In the genomic region with DNA sequence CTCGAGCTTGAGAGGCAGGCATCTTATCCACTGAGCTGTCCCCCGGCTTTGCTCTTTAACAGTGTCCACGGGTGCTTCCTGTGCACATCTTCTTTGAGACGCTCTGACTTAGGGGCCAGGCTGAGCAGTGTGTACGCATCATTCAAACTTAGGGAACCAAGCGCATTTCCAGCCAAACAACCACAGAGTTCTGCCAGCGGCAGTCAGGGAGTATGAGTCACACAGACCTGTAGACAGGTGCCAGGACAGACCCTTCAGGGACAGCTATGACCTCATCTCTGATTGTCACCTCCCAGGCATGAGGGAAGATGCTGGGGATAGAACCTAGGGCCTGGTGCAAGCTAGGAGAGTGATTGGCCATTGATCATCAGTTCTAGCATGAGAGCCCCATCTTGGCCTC, we compare ENCODE assay signal across 29 mouse cellular contexts. TPM values are rescaled to one million over a fixed set of nuclear protein-coding genes. Genes with fewer than 3 reads are reported as not detected.
A peak's percentile ranks its signal among the peaks of the same experiment; 100 is the strongest.
DNase-seq lines count a peak whose midpoint lies in the region; ATAC-seq and TF ChIP-seq lines count a peak whose summit lies in the region.
"Had no signal": no experiment of that assay in that cellular context is flagged by ENCODE, and none has a peak within 500 bp of the region (broad histone marks: within the 10 kb centered on the region; RNA-seq: fewer than 3 reads in every experiment).

No protein-coding gene starts in this region.

- H3K4me1 ChIP-seq in heart, embryonic 13.5 days, result peaks cover 18% of the 10 kb centered on the region
- H3K4me1 ChIP-seq in embryonic facial prominence, embryonic 13.5 days, result peaks cover 13% of the 10 kb centered on the region

- H3ac ChIP-seq in C2C12 (ENCODE audit: control insufficient read depth, insufficient read length, low read depth) (no peak overlapping the region), myocyte (ENCODE audit: control insufficient read depth, insufficient read length) (no peak overlapping the region)

- 70% methylated on average over 7 of the region's 7 CpGs for WGBS in heart, embryonic 13.5 days
- 74% methylated on average over 7 of the region's 7 CpGs for WGBS in embryonic facial prominence, embryonic 13.5 days

- peaks cover 27% of the 10 kb centered on the region for H3K36me3 ChIP-seq in heart, embryonic 13.5 days
- no peaks in the 10 kb centered on the region for H3K36me3 ChIP-seq in C2C12 (ENCODE audit: control insufficient read depth, insufficient read depth)
- no peaks in the 10 kb centered on the region; the same call in 1 of the 2 replicates for H3K36me3 ChIP-seq in embryonic facial prominence, embryonic 13.5 days
- H3K36me3 ChIP-seq in myocyte (ENCODE audit: control insufficient read depth, insufficient read depth), result no peaks in the 10 kb centered on the region
- H3K36me3 ChIP-seq: G1E; stomach, embryonic 15.5 days had no signal

- H3K9ac ChIP-seq in heart, embryonic 13.5 days, result 0 out of 2 replicates have a peak overlapping the region, but pooled peaks have one; percentile 24
- no peak overlapping the region for H3K9ac ChIP-seq in embryonic facial prominence, embryonic 13.5 days
- H3K9ac ChIP-seq: heart, embryonic 15.5 days; limb, embryonic 15.5 days; liver, embryonic 13.5 days; stomach, embryonic 15.5 days had no signal

- no peak for TF ChIP-seq POLR2A in myocyte (IDR thresholded peaks at IDR 0.05; ENCODE audit: insufficient read length, low read depth)

- no peaks in the 10 kb centered on the region for H3K9me3 ChIP-seq in heart, embryonic 13.5 days
- no peaks in the 10 kb centered on the region for H3K9me3 ChIP-seq in embryonic facial prominence, embryonic 13.5 days
- H3K9me3 ChIP-seq: G1E; heart, embryonic 15.5 days; limb, embryonic 15.5 days; liver, embryonic 13.5 days; midbrain, embryonic 13.5 days; neural tube, embryonic 15.5 days; stomach, embryonic 15.5 days had no signal

- no peaks in the 10 kb centered on the region for H3K27me3 ChIP-seq in heart, embryonic 13.5 days (replicated peaks)
- H3K27me3 ChIP-seq in C2C12 (ENCODE audit: control insufficient read depth, insufficient read depth, insufficient read length) (no peaks in the 10 kb centered on the region), myocyte (ENCODE audit: control insufficient read depth, insufficient read depth, insufficient read length) (no peaks in the 10 kb centered on the region)
- H3K27me3 ChIP-seq in embryonic facial prominence, embryonic 13.5 days, result no peaks in the 10 kb centered on the region
- H3K27me3 ChIP-seq: heart, embryonic 15.5 days; limb, embryonic 15.5 days; liver, embryonic 13.5 days; midbrain, embryonic 13.5 days; neural tube, embryonic 15.5 days; Patski; stomach, embryonic 15.5 days had no signal

- H3K4me2 ChIP-seq in heart, embryonic 13.5 days, result no peak overlapping the region
- no peak overlapping the region for H3K4me2 ChIP-seq in embryonic facial prominence, embryonic 13.5 days
- no peak overlapping the region for H3K4me2 ChIP-seq in myocyte (ENCODE audit: low read depth)
- H3K4me2 ChIP-seq: heart, embryonic 15.5 days; limb, embryonic 15.5 days; liver, embryonic 13.5 days; midbrain, embryonic 13.5 days; neural tube, embryonic 15.5 days; stomach, embryonic 15.5 days had no signal

- H3K4me3 ChIP-seq in heart, embryonic 13.5 days, result no peak overlapping the region
- H3K4me3 ChIP-seq in C2C12 (ENCODE audit: insufficient read depth, poor library complexity, severe bottlenecking) (no peak overlapping the region), myocyte (no peak overlapping the region)
- no peak overlapping the region for H3K4me3 ChIP-seq in embryonic facial prominence, embryonic 13.5 days
- H3K4me3 ChIP-seq: erythroblast, embryonic 14.5 days; heart, embryonic 15.5 days; layer of hippocampus, adult 2 months; limb, embryonic 15.5 days; liver, embryonic 13.5 days; midbrain, embryonic 13.5 days; neural tube, embryonic 15.5 days; stomach, embryonic 15.5 days had no signal

- no peak for DNase-seq in heart, adult 8-10 months (ENCODE audit: low spot score)
- no peak for DNase-seq in frontal cortex, postnatal 36 days (ENCODE audit: low spot score in 2 of 2)
- DNase-seq in gastrocnemius, postnatal 10 days, result no peak
- DNase-seq: adrenal gland, postnatal 10 days; cerebellum, adult 11-12 months; cerebellum, postnatal 10 days; forebrain, postnatal 0 days; gastrocnemius, postnatal 36 days; kidney, adult 18-20 months; kidney, postnatal 36 days; left cerebral cortex, postnatal 4 days; liver, embryonic 13.5 days; lung, adult 18-20 months; right cerebral cortex, postnatal 25 days had no signal

- H3K27ac ChIP-seq in heart, embryonic 13.5 days (replicated peaks), result no peak overlapping the region
- H3K27ac ChIP-seq in embryonic facial prominence, embryonic 13.5 days, result peak overlapping the region; percentile 41; the same call in 1 of the 2 replicates
- H3K27ac ChIP-seq: heart, embryonic 15.5 days; layer of hippocampus, adult 2 months; liver, embryonic 13.5 days; midbrain, embryonic 13.5 days; neural tube, embryonic 15.5 days; stomach, embryonic 15.5 days had no signal

- no peak; the same call in 1 of the 2 replicates for ATAC-seq in heart, embryonic 13.5 days (ENCODE audit: extremely low read depth, insufficient number of reproducible peaks, low FRiP score, low TSS enrichment)
- ATAC-seq in embryonic facial prominence, embryonic 13.5 days (ENCODE audit: insufficient number of reproducible peaks, insufficient read depth, low FRiP score, low TSS enrichment, low read depth), result no peak
- ATAC-seq: forebrain, postnatal 0 days; hindbrain, embryonic 16.5 days; lung, postnatal 0 days; midbrain, embryonic 13.5 days; Patski had no signal

- H3K79me3 ChIP-seq in C2C12 (ENCODE audit: low read depth), result no peaks in the 10 kb centered on the region

- H3K79me2 ChIP-seq in C2C12 (ENCODE audit: control insufficient read depth, insufficient read depth) (no peaks in the 10 kb centered on the region), myocyte (ENCODE audit: control insufficient read depth, insufficient read depth) (no peaks in the 10 kb centered on the region)

- TF ChIP-seq CTCF in C2C12 (IDR thresholded peaks at IDR 0.05; ENCODE audit: control insufficient read depth, insufficient read depth, insufficient read length), result no peak

TF ChIP-seq in C2C12, 6 proteins besides CTCF, POLR2A, EP300 and RAD21:
- peak; percentile 86 for TF ChIP-seq MYOD1 (IDR thresholded peaks at IDR 0.05; ENCODE audit: control insufficient read depth, insufficient read length, low read depth)
- TF ChIP-seq FOSL1 (IDR thresholded peaks at IDR 0.05; ENCODE audit: insufficient read depth, low read length, poor library complexity, severe bottlenecking), result no peak
- TF ChIP-seq MYOG (IDR thresholded peaks at IDR 0.05; ENCODE audit: control insufficient read depth, extremely low read depth, insufficient read length), result no peak
- no peak for TF ChIP-seq CEBPB (IDR thresholded peaks at IDR 0.05; ENCODE audit: low read depth)
- peak; percentile 17 for TF ChIP-seq MAX (IDR thresholded peaks at IDR 0.05)
- no peak for TF ChIP-seq USF1 (IDR thresholded peaks at IDR 0.05; ENCODE audit: low read depth)

TF ChIP-seq in myocyte, 11 proteins besides CTCF, POLR2A, EP300 and RAD21:
- TF ChIP-seq MYOG (IDR thresholded peaks at IDR 0.05; ENCODE audit: control insufficient read depth in 1 of 3, insufficient read depth in 1 of 3, insufficient read length in 2 of 3, low read depth in 2 of 3), result peak in 1 of 3 experiments; percentile 22
- TF ChIP-seq MAX (IDR thresholded peaks at IDR 0.05; ENCODE audit: low read depth), result no peak
- TF ChIP-seq CEBPB (IDR thresholded peaks at IDR 0.05; ENCODE audit: insufficient read depth, poor library complexity, severe bottlenecking), result no peak
- TF ChIP-seq REST (IDR thresholded peaks at IDR 0.05; ENCODE audit: insufficient read depth, insufficient read length), result no peak
- no peak for TF ChIP-seq TCF3 (IDR thresholded peaks at IDR 0.05; ENCODE audit: insufficient read length, low read depth)
- TF ChIP-seq SRF (IDR thresholded peaks at IDR 0.05; ENCODE audit: control insufficient read depth, insufficient read length, low read depth), result no peak
- no peak for TF ChIP-seq TCF12 (IDR thresholded peaks at IDR 0.05; ENCODE audit: insufficient read depth, poor library complexity, severe bottlenecking)
- TF ChIP-seq POLR2AphosphoS2 (IDR thresholded peaks at IDR 0.05; ENCODE audit: insufficient read length, low read depth), result no peak
- peak in 2 of 3 experiments; percentile 36 to 60 for TF ChIP-seq MYOD1 (IDR thresholded peaks at IDR 0.05; ENCODE audit: control insufficient read depth in 1 of 3, insufficient read length in 2 of 3, low read depth in 2 of 3)
- no peak for TF ChIP-seq E2F4 (IDR thresholded peaks at IDR 0.05; ENCODE audit: insufficient read depth)
- no peak for TF ChIP-seq USF1 (IDR thresholded peaks at IDR 0.05; ENCODE audit: low read depth)
TF ChIP-seq in myocyte: peak in this region for 2.

RNA-seq across cellular contexts. Expression of a gene that starts 7.2 kb away (rescaled TPM):
- 7.5 and 8.0 TPM in 2 replicates for polyA plus RNA-seq in heart, embryonic 13.5 days (2015; fragmentation: Nextera tagmentation; extraction: Ambion mirVana)
- total RNA-seq in heart, adult 8-10 months (2022), result 10 to 100 TPM; 17.1 to 20.4 (median 19.4) TPM
- polyA plus RNA-seq in C2C12 (2012; fragmentation: generic; extraction: Trizol) (46.4 TPM), myocyte (2012; fragmentation: generic; extraction: Trizol) (35.7 TPM)
- polyA plus RNA-seq in embryonic facial prominence, embryonic 13.5 days (2015; fragmentation: Nextera tagmentation; extraction: Ambion mirVana), result 15.4 and 16.2 TPM in 2 replicates
- total RNA-seq in gastrocnemius, postnatal 10 days (2021), result 10 to 100 TPM; 22.3 to 28.7 TPM
- polyA plus RNA-seq: G1E had no signal

RNA-seq across cellular contexts. Expression of a gene that starts 24.0 kb away (rescaled TPM):
- 142 and 144 TPM in 2 replicates for polyA plus RNA-seq in heart, embryonic 13.5 days (2015; fragmentation: Nextera tagmentation; extraction: Ambion mirVana)
- total RNA-seq in heart, adult 8-10 months (2022), result 100 to 1,000 TPM; 182 to 213 (median 198) TPM
- 66.6 TPM for polyA plus RNA-seq in C2C12 (2012; fragmentation: generic; extraction: Trizol)
- 129 and 130 TPM in 2 replicates for polyA plus RNA-seq in embryonic facial prominence, embryonic 13.5 days (2015; fragmentation: Nextera tagmentation; extraction: Ambion mirVana)
- polyA plus RNA-seq in myocyte (2012; fragmentation: generic; extraction: Trizol), result 92.0 TPM
- total RNA-seq in gastrocnemius, postnatal 10 days (2021), result 100 to 1,000 TPM; 113 to 129 TPM

RNA-seq across cellular contexts. Expression of a gene that starts 48.4 kb away (rescaled TPM):
- 8.5 and 11.2 TPM in 2 replicates for polyA plus RNA-seq in heart, embryonic 13.5 days (2015; fragmentation: Nextera tagmentation; extraction: Ambion mirVana)
- total RNA-seq in heart, adult 8-10 months (2022), result under 1 TPM in 1 of 4 experiments, not detected in 3; 0.20 TPM
- 14.9 TPM for polyA plus RNA-seq in C2C12 (2012; fragmentation: generic; extraction: Trizol)
- 10.6 and 11.7 TPM in 2 replicates for polyA plus RNA-seq in embryonic facial prominence, embryonic 13.5 days (2015; fragmentation: Nextera tagmentation; extraction: Ambion mirVana)
- 2.3 TPM for polyA plus RNA-seq in myocyte (2012; fragmentation: generic; extraction: Trizol)
- total RNA-seq in gastrocnemius, postnatal 10 days (2021), result 1 to 10 TPM in 1 of 2 experiments, under 1 TPM in 1; 0.99 to 1.2 TPM
